8 mouse cellular contexts compared by ENCODE assay signal in the genomic region with DNA sequence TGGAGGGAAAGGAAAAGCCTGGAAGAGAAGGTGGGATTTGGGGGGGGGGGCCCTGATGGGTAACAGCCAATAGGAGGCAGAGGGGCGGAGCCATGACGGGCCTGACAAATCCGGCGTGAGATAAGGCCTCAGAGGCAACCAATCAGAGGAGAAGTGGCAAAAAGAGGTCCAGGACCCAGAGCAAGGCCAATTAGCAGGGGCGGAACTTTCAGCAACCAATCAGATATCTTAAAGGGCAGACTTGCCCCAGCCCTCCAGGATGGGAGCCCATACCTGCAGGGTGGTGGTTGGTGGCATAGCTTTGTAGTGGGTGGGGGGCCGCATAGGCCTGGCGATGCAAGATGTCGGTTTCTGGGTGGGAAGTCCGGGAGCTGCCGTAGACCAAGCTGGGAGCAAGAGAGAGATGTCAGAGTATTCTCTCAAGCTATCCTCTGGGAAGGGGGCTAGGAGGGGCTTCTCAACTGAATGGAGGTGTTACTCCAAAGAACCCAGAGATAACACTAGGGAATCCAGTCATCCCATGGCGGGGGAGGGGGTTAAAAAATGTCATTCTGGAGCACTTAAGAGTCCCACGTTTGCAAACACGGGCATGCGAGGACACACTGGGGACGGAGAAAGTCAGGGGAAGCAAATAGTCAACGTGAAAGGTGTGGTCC. TPM values are rescaled to one million over a fixed set of nuclear protein-coding genes. Genes with fewer than 3 reads are reported as not detected.
DNase-seq lines count a peak whose midpoint lies in the region; ATAC-seq lines count a peak whose summit lies in the region.

No protein-coding gene starts in this region.

- H3K9me3 ChIP-seq in intestine, embryonic 16.5 days (ENCODE audit: control insufficient read depth, low read length), result no peaks in the 10 kb centered on the region
- H3K9me3 ChIP-seq in limb, embryonic 10.5 days (replicated peaks), result no peaks in the 10 kb centered on the region
- no peaks in the 10 kb centered on the region for H3K9me3 ChIP-seq in midbrain, embryonic 13.5 days
- no peaks in the 10 kb centered on the region for H3K9me3 ChIP-seq in stomach, embryonic 16.5 days (replicated peaks; ENCODE audit: control insufficient read depth, low read length)

- H3K27ac ChIP-seq in intestine, embryonic 16.5 days (ENCODE audit: low read length), result peak overlapping the region; percentile 99
- peak overlapping the region; percentile 99 for H3K27ac ChIP-seq in limb, embryonic 10.5 days
- peak overlapping the region; percentile 100 for H3K27ac ChIP-seq in midbrain, embryonic 13.5 days
- H3K27ac ChIP-seq in stomach, embryonic 16.5 days (ENCODE audit: low read length), result peak overlapping the region; percentile 99

- peak overlapping the region; percentile 74 for H3K4me2 ChIP-seq in intestine, embryonic 16.5 days (ENCODE audit: low read depth, low read length)
- peak overlapping the region; percentile 91 for H3K4me2 ChIP-seq in midbrain, embryonic 13.5 days (replicated peaks)
- H3K4me2 ChIP-seq in stomach, embryonic 16.5 days (ENCODE audit: low read depth, low read length), result peak overlapping the region; percentile 99

- H3K9ac ChIP-seq in intestine, embryonic 16.5 days (ENCODE audit: low read depth, low read length), result peak overlapping the region; percentile 92
- peak overlapping the region; percentile 97 for H3K9ac ChIP-seq in midbrain, embryonic 13.5 days (replicated peaks)
- peak overlapping the region; percentile 93 for H3K9ac ChIP-seq in stomach, embryonic 16.5 days (ENCODE audit: low read length)

- H3K4me1 ChIP-seq in intestine, embryonic 16.5 days (ENCODE audit: control insufficient read depth, insufficient read depth, low read length), result peaks cover 21% of the 10 kb centered on the region
- H3K4me1 ChIP-seq in limb, embryonic 10.5 days, result peaks cover 47% of the 10 kb centered on the region
- H3K4me1 ChIP-seq in midbrain, embryonic 13.5 days (replicated peaks), result peaks cover 35% of the 10 kb centered on the region
- H3K4me1 ChIP-seq in stomach, embryonic 16.5 days (ENCODE audit: control insufficient read depth, insufficient read depth, low read length), result peaks cover 12% of the 10 kb centered on the region

- peaks cover 42% of the 10 kb centered on the region for H3K36me3 ChIP-seq in intestine, embryonic 16.5 days (ENCODE audit: control insufficient read depth, insufficient read depth, low read length)
- H3K36me3 ChIP-seq in limb, embryonic 10.5 days, result peaks cover 54% of the 10 kb centered on the region
- H3K36me3 ChIP-seq in midbrain, embryonic 13.5 days, result peaks cover 46% of the 10 kb centered on the region
- H3K36me3 ChIP-seq in stomach, embryonic 16.5 days (ENCODE audit: control insufficient read depth, insufficient read depth, low read length), result peaks cover 38% of the 10 kb centered on the region

- H3K27me3 ChIP-seq in intestine, embryonic 16.5 days (replicated peaks; ENCODE audit: control insufficient read depth, insufficient read depth, low read length), result no peaks in the 10 kb centered on the region
- H3K27me3 ChIP-seq in limb, embryonic 10.5 days (ENCODE audit: low read depth, poor library complexity, severe bottlenecking), result no peaks in the 10 kb centered on the region
- H3K27me3 ChIP-seq in midbrain, embryonic 13.5 days, result no peaks in the 10 kb centered on the region
- H3K27me3 ChIP-seq in stomach, embryonic 16.5 days (ENCODE audit: control insufficient read depth, insufficient read depth, low read length), result no peaks in the 10 kb centered on the region

- peak; percentile 89 for DNase-seq in 3T3-L1 (ENCODE audit: low read depth, low spot score)
- peak; percentile 86 for DNase-seq in adrenal gland, adult 2 months
- DNase-seq in embryo, embryonic 11.5 days (ENCODE audit: low read depth, low spot score), result peak; percentile 77
- DNase-seq in gastrocnemius, postnatal 4 days (ENCODE audit: low spot score in 2 of 2), result peak; percentile 63 to 83
- peak; percentile 78 for DNase-seq in limb, embryonic 10.5 days (ENCODE audit: low spot score)

- peak; percentile 5; the same call in 1 of the 2 replicates for ATAC-seq in intestine, embryonic 16.5 days
- ATAC-seq in midbrain, embryonic 13.5 days, result peak; percentile 56
- ATAC-seq in stomach, embryonic 16.5 days (ENCODE audit: insufficient read depth, low FRiP score), result 0 out of 2 replicates have a peak, but pooled peaks have one; percentile 3

- 6% methylated on average over 16 of the region's 16 CpGs for WGBS in intestine, embryonic 16.5 days
- WGBS in limb, embryonic 10.5 days, result 5% methylated on average over 16 of the region's 16 CpGs
- WGBS in midbrain, embryonic 13.5 days, result 1% methylated on average over 16 of the region's 16 CpGs
- WGBS in stomach, embryonic 16.5 days, result 6% methylated on average over 16 of the region's 16 CpGs

- H3K4me3 ChIP-seq in intestine, embryonic 16.5 days (ENCODE audit: low read length), result peak overlapping the region; percentile 84
- H3K4me3 ChIP-seq in limb, embryonic 10.5 days, result peak overlapping the region; percentile 86
- peak overlapping the region; percentile 99 for H3K4me3 ChIP-seq in midbrain, embryonic 13.5 days (replicated peaks)
- H3K4me3 ChIP-seq in stomach, embryonic 16.5 days (replicated peaks; ENCODE audit: low read length), result peak overlapping the region; percentile 91

RNA-seq across cellular contexts. Expression of a gene that starts 1.6 kb away (rescaled TPM):
- 10 to 100 TPM; 40.2 to 49.7 TPM for total RNA-seq in adrenal gland, adult 2 months (2021)
- polyA plus RNA-seq in adrenal gland, adult 2 months (2012; rRNA removed), result 17.7 and 21.3 TPM in 2 replicates
- total RNA-seq in gastrocnemius, postnatal 4 days (2021), result 10 to 100 TPM; 63.9 to 65.2 TPM
- polyA plus RNA-seq in intestine, embryonic 16.5 days (2015; fragmentation: Nextera tagmentation; extraction: Ambion mirVana), result 6.3 and 6.4 TPM in 2 replicates
- 16.3 and 18.1 TPM in 2 replicates for polyA plus RNA-seq in limb, embryonic 10.5 days (2016; fragmentation: Nextera tagmentation; extraction: Ambion mirVana)
- 14.0 and 17.0 TPM in 2 replicates for polyA plus RNA-seq in midbrain, embryonic 13.5 days (2015; fragmentation: Nextera tagmentation; extraction: Ambion mirVana)
- polyA plus RNA-seq in stomach, embryonic 16.5 days (2015; fragmentation: Nextera tagmentation; extraction: Ambion mirVana), result 8.3 and 8.7 TPM in 2 replicates

RNA-seq across cellular contexts. Expression of a gene that starts 11.2 kb away (rescaled TPM):
- total RNA-seq in adrenal gland, adult 2 months (2021), result 10 to 100 TPM; 40.2 to 58.1 TPM
- 89.9 and 97.9 TPM in 2 replicates for polyA plus RNA-seq in adrenal gland, adult 2 months (2012; rRNA removed)
- 10 to 100 TPM; 47.3 to 48.3 TPM for total RNA-seq in gastrocnemius, postnatal 4 days (2021)
- 54.0 and 56.0 TPM in 2 replicates for polyA plus RNA-seq in intestine, embryonic 16.5 days (2015; fragmentation: Nextera tagmentation; extraction: Ambion mirVana)
- polyA plus RNA-seq in limb, embryonic 10.5 days (2016; fragmentation: Nextera tagmentation; extraction: Ambion mirVana), result 80.4 and 81.2 TPM in 2 replicates
- 56.5 and 61.8 TPM in 2 replicates for polyA plus RNA-seq in midbrain, embryonic 13.5 days (2015; fragmentation: Nextera tagmentation; extraction: Ambion mirVana)
- 55.7 TPM in 2 replicates for polyA plus RNA-seq in stomach, embryonic 16.5 days (2015; fragmentation: Nextera tagmentation; extraction: Ambion mirVana)

RNA-seq across cellular contexts. Expression of a gene that starts 11.4 kb away (rescaled TPM):
- 10 to 100 TPM; 20.9 to 21.9 TPM for total RNA-seq in adrenal gland, adult 2 months (2021)
- 70.3 and 85.2 TPM in 2 replicates for polyA plus RNA-seq in adrenal gland, adult 2 months (2012; rRNA removed)
- total RNA-seq in gastrocnemius, postnatal 4 days (2021), result 10 to 100 TPM; 11.7 to 12.3 TPM
- polyA plus RNA-seq in intestine, embryonic 16.5 days (2015; fragmentation: Nextera tagmentation; extraction: Ambion mirVana), result 38.3 and 40.4 TPM in 2 replicates
- 16.8 and 24.8 TPM in 2 replicates for polyA plus RNA-seq in limb, embryonic 10.5 days (2016; fragmentation: Nextera tagmentation; extraction: Ambion mirVana)
- polyA plus RNA-seq in midbrain, embryonic 13.5 days (2015; fragmentation: Nextera tagmentation; extraction: Ambion mirVana), result 13.2 and 14.5 TPM in 2 replicates
- 24.7 and 27.4 TPM in 2 replicates for polyA plus RNA-seq in stomach, embryonic 16.5 days (2015; fragmentation: Nextera tagmentation; extraction: Ambion mirVana)

RNA-seq across cellular contexts. Expression of a gene that starts 33.3 kb away (rescaled TPM):
- total RNA-seq in adrenal gland, adult 2 months (2021), result 100 to 1,000 TPM in 1 of 2 experiments, 10 to 100 TPM in 1; 93.7 to 118 TPM
- polyA plus RNA-seq in adrenal gland, adult 2 months (2012; rRNA removed), result 161 and 176 TPM in 2 replicates
- 100 to 1,000 TPM; 119 to 123 TPM for total RNA-seq in gastrocnemius, postnatal 4 days (2021)
- 61.4 and 62.6 TPM in 2 replicates for polyA plus RNA-seq in intestine, embryonic 16.5 days (2015; fragmentation: Nextera tagmentation; extraction: Ambion mirVana)
- 15.6 and 18.3 TPM in 2 replicates for polyA plus RNA-seq in limb, embryonic 10.5 days (2016; fragmentation: Nextera tagmentation; extraction: Ambion mirVana)
- polyA plus RNA-seq in midbrain, embryonic 13.5 days (2015; fragmentation: Nextera tagmentation; extraction: Ambion mirVana), result 8.4 and 9.6 TPM in 2 replicates
- polyA plus RNA-seq in stomach, embryonic 16.5 days (2015; fragmentation: Nextera tagmentation; extraction: Ambion mirVana), result 63.6 and 68.0 TPM in 2 replicates

RNA-seq across cellular contexts. Expression of a gene that starts 34.9 kb away (rescaled TPM):
- total RNA-seq in adrenal gland, adult 2 months (2021), result 10 to 100 TPM; 72.0 to 83.7 TPM
- 117 and 121 TPM in 2 replicates for polyA plus RNA-seq in adrenal gland, adult 2 months (2012; rRNA removed)
- 10 to 100 TPM; 74.1 to 76.0 TPM for total RNA-seq in gastrocnemius, postnatal 4 days (2021)
- polyA plus RNA-seq in intestine, embryonic 16.5 days (2015; fragmentation: Nextera tagmentation; extraction: Ambion mirVana), result 20.1 and 23.2 TPM in 2 replicates
- polyA plus RNA-seq in limb, embryonic 10.5 days (2016; fragmentation: Nextera tagmentation; extraction: Ambion mirVana), result 47.8 and 50.6 TPM in 2 replicates
- 38.1 and 47.7 TPM in 2 replicates for polyA plus RNA-seq in midbrain, embryonic 13.5 days (2015; fragmentation: Nextera tagmentation; extraction: Ambion mirVana)
- 22.9 and 24.5 TPM in 2 replicates for polyA plus RNA-seq in stomach, embryonic 16.5 days (2015; fragmentation: Nextera tagmentation; extraction: Ambion mirVana)

Comparison
In these comparisons a context has a peak if more than half of its experiments do, and no peak if none do; other contexts are left out.
1. Peak in every context shown above with its lines: DNase-seq, ATAC-seq, H3K4me3 ChIP-seq and H3K27ac ChIP-seq.
2. ATAC-seq: peak in every context shown above with its lines; median percentile 56 in midbrain, embryonic 13.5 days; 5 in intestine, embryonic 16.5 days; 3 in stomach, embryonic 16.5 days.